Mouse (Mus musculus): ENCODE results near the gene Zbtb37.
A peak's percentile ranks its signal among the peaks of the same experiment; 100 is the strongest.

The Zbtb37 gene

DNA sequence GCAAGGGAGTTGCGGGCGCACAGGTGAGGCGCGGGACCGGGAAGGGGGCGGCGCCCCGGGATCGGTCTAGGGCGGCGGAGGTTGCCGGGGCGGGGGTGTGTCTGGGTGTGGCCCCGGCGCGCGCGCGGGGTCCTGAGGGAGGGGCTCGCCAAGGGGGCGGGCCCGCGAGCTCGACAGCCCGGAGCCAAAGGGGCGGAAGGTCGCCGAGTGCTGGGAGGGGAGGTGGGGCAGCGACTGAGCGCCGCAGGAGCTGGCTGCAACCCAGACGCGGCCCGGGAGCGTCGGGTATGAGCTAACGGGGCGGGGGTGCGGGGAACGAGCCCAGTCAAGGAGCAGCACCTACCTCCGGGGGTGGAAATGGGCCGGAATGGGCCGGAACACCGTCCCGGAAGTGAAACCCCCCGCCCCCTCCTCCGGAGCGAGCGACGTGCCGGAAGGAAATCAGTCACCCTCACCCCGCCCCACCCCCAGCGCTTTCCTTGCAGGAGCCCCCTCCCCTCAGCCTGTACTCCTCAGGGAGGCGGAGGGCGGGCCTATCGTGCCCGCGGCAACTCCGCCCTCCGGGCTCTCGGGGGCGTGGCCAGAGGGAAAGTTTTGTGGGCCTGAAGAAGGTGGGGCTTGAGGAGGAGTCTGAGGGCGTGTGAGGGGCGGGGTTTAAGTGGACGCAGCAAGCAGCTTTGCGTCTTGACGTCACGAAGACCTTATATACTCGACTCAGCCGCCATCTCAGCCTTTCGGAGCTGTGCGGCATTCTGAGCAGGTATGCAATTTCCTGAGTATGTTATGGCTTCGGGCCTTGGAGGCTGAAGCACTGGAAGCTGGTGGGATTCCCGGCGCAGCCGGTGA lies at the start of gene Zbtb37:
Zbtb37 (minus strand) TSS at position 415 of the 846 bp plus-strand sequence.
- peak; percentile 91 to 96 for DNase-seq (ENCODE audit: low spot score in 2 of 2)

DNA sequence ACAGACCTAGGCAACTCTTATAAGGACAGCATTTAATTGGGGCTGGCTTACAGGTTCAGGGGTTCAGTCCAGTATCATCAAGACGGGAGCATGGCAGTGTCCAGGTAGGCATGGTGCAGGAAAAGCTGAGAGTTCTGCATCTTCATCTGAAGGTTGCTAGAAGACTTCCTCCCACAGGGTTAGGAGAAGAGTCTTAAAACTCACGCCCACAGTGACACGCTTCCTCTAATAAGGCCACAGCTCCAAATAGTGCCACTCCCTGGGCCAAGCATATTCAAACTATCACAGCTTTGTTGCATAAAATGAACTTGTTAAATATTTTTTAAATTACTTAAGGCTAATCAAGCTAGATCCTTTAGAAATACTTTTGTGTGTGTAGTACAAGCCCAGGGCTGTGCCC lies 42.6 kb upstream of the Zbtb37 start:
- DNase-seq (ENCODE audit: low spot score in 2 of 2): no peak

DNA sequence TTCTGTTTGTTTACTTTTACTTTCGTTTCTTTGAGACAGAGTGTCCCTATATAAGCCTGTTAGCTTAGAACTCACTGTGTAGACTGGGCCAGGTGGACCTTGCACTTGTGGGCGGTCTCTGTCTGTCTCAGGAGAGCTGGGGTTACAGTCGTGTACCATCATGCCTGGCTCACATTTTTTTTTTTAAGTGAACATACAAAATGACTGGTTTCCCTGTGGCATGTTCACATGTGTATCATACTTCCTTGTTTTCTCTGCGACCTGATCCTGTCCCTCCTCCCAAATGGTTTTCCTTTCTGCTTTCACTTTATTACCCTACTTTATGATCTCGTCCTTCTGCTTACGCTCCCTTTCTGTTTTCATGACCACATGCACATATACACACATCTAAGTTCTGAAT lies 41.6 kb upstream of the Zbtb37 start:
- DNase-seq (ENCODE audit: low spot score in 2 of 2): no peak

DNA sequence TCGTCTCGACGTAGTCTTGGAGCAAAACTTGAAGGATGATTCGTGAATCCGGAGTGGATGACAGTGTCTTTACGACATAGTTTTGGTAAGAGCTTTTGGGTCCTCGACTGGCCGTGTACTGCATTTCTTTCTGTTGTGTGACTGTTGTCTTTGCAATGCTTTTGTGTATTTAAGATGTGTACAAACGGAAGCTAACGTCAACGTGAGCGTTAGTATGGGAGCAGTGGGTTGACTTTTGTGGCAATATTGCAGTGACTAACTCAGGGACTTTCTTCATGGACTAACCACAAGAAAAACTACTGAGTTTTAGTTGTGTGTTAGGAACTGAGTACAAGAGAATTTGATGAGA lies 36.6 kb upstream of the Zbtb37 start:
- DNase-seq (ENCODE audit: low spot score in 2 of 2): no peak

DNA sequence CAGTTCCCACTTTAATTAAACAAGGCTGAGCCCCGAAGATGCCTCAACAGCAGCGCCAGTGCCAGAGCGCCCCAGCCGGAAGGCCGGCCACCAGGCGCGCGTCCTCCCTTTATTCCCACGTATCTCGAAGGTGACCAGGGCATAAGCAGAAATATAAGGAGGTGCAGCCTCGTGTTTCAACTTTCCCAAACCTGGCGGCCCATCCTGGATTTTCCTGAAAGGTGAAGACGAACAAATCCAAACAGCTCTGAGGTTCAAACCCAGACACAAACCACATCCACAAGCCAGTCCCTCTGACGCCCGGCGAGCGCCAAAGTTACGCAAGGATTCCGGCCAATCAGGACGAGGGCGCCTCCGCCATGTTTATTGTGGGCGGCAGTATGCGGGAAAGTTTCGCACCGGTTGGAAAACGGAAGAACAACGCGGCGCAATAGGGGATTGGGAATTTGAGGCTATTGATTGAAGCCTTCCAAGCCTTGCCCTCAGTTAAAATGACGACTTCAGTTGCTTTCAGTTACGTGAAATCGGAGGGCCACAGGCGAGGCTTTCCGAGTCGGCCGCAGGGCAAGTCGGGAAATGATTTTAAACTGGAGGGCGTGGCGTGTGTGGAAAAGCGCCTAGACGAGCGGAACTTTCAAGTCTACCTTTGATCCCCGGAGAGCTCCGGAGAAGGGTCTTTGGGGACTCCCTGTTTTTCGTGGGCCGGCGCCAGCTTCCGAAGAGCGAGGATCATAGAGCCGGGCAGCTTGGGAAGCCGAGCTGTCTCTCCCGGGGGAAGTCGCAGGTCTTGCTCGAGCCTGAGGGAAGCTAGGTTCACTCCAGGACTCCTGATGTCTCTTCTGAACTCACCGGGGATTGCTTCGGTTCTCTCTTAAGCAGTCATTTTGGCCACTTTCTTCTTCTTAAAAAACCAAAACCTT lies 36.0 kb upstream of the Zbtb37 start, which contains the start of the genes Dars2 and Cenpl:
Dars2 (minus strand) TSS at position 307 of the 920 bp plus-strand sequence.
Cenpl (plus strand) TSS at position 362 of the 920 bp plus-strand sequence.
- peak; percentile 93 to 96 for DNase-seq (ENCODE audit: low spot score in 2 of 2)

DNA sequence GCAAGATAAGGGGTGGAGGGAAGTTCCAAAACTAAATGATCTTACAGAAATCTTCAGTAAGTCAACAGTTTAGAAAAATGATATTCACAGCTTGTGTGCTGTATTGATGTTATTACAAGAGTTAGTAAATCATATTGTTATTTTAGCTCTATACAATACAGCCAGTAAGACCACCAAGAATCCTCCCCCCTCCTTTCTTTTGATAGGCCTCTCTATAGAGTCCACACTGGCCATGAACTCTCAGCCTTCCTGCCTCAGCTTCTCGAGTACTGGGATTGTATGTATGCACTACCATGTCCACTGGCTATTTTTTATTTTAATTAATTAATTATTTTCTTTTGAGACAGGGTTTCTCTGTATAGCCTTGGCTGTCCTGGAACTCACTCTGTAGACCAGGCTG lies 28.7 kb upstream of the Zbtb37 start:
- DNase-seq (ENCODE audit: low spot score in 2 of 2): no peak

DNA sequence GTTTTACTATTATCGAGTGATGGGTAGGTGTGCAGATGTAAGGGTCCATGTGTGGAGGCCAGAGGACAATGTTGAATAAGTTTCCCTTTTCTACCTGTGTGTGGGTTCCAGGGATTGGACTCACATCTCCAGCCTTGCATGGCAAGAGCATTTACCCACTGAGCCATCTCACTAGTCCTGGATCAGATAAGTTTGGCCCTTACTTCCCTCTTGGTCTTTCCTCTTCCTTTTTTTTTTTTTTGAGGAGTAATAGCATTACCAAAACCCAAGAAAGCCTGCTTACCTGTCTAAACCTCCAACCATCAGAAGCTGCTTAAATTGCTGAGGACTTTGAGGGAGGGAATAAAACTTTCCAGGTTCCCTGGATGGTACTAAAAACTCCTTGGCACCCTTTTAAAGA lies 22.5 kb upstream of the Zbtb37 start:
- DNase-seq (ENCODE audit: low spot score in 2 of 2): no peak

DNA sequence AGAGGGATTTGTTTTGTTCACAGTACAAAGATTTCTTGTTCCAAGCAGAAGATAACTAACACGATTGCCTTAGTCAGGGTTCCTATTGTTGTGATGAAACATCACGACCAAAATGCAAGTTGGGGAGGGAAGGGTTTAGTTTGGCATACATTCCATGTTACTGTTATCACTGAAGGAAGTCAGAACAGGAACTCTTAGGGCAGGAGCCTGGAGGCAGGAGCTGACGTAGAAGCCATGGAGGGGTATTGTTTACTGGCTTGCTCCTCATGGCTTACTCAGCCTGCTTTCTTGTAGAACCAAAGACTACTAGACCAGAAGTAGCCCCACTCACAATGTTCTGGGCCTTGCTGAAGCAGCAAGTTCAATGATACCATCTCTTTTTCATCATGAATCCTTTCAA lies 12.3 kb upstream of the Zbtb37 start:
- no peak for DNase-seq (ENCODE audit: low spot score in 2 of 2)

DNA sequence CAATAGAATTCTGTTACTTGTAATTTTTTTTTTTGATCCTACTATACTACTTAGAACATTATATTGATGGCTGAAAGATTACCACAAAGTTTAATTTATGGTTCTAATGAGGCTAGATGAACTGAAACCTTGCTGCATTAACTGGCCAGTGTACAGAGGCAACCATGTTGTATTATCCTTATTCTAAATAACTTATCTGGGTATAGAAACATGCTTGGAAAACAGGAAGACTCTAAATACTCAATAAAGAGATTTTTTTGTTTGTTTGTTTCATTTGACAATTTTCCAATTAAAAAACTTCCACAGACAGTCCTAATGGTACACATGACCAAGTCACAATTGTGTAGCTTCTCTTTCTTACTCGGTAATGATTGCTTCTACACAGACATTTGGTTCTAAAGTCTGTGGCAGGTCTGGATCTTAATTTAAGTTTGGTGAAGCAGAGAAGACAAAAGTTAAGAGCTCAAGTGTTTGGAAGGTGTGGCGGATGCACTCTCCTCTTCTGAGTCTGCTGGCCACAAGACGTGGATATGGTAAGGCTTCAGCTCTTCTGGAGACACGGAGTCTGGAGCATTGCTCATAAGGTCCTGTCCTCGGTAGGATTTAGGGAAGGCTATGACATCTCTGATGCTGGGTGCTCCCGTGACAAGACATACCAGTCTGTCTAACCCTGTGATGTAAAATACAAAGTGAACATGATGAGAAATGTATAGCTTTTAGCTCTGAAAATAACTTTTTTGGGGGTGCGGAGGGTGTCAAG lies 6.8 kb upstream of the Zbtb37 start:
- no peak for DNase-seq (ENCODE audit: low spot score in 2 of 2)

DNA sequence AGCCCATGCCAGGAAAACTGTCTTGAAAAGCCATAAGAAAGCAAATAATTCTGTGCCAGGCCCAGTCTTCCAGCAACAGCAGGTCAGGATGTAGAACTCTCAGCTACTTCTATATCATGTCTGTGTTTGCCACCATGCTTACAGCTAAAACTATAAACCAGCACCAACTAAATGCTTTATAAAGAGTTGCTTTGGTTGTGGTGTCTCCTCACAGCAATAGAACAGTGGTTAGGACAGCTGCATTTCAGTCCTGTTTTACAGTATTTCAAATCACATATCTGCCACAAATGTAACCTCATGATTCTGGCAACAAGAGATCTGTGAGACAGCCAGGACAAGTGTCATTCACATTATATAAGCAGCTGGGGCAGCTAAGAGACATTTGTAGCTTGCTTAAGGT lies 6.2 kb upstream of the Zbtb37 start:
- no peak for DNase-seq (ENCODE audit: low spot score in 2 of 2)

DNA sequence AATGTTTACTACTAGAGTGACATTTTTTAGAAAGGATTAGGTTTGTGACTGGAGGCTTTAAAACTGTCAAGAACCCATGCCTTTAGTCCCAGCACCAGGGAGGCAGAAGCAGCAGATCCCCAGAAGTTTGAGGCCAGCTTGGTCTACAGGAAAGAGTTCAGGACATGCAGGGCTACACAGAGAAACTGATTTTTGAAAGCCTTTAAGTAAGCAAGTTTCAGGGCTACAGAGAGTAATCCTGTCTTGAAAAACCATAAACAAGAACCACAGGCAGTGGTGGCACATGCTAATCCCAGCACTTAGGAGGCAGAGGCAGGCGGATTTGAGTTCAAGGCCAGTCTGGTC lies 5.7 kb upstream of the Zbtb37 start:
- no peak for DNase-seq (ENCODE audit: low spot score in 2 of 2)

DNA sequence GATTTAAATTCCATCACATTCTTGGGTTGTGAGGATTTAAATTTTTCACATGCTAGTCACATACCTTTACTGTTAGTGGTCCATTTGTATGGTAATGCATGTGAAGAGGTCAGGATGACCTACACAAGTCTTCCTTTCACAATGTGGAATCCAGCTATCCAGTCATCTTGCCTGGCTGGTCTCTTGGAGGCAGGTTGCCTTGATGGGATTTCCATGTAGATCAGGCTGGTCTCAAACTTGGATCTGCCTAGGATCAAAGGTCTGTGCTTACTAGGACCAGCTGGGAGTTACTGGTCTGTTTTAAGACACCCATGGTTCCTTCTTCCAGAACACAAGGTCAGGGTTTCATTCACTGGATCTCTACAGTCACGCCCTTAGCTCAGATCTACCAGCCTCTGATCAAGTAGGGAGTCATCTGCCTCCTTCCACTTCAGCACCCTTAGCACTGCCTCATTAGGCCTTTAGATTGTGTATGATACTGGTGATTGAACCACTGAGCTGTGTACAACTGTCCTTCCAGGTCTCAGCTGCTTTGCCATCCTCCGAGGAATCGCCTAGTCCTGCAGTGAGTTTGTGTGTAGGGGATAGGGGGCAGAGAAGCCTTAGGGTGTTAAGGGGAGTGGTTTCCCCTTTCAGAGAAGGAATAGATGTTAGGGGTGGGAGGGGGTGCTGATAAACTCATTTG lies 5.2 kb upstream of the Zbtb37 start:
- no peak for DNase-seq (ENCODE audit: low spot score in 2 of 2)

DNA sequence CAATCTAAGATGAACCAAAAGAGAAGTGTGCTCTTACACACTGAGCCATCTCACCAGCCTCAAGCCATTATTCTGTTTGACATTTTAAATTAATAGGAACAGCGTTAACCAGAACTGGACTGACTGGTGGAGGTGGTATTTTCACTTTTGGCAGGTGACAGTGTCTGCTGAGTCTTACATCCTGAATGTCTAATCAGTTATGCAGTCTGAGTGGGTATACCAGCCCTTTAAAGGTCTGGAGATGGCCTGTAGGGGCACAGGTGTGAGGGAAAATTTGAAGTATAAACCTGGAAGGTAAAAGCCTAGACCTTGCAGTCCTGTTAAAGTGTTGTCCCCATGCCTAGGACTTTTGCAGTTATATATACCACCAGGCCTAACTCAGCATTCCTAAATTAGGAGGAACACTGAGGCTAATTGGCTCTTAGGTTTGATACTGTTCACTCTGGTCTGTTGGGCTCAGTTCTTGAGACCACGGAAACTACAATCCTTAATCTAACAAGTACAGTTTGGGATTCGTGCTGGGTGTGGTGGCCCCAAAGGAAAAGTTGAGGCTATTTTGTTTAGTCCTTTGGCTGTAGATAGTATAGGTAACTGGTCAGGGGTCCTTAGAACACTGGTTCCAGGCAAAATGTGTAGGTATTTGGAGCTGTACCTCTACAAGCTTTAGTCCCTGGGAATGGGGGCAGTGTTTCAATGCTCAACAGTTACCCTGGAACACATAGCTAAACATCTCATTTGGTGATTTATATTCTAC lies 4.5 kb upstream of the Zbtb37 start:
- no peak for DNase-seq (ENCODE audit: low spot score in 2 of 2)

DNA sequence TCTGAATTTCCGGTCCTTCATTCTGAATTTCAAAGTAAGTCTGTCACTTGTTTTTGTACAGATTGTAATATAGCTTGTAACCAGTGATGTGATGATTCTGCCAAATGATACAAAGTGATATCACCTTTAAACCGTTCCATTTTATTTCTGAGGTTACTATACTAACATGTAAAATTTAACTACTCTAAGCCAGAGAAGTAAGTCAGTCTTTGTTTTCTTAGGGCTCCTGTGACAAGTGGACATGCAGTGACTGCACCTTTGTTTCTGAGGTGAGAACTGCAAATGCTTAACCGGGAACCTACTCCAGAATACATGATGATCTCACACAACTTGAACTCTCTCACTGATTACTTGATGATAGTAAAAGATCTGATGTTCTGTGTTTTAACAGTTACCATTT lies 3.4 kb upstream of the Zbtb37 start:
- DNase-seq (ENCODE audit: low spot score in 2 of 2): no peak

DNA sequence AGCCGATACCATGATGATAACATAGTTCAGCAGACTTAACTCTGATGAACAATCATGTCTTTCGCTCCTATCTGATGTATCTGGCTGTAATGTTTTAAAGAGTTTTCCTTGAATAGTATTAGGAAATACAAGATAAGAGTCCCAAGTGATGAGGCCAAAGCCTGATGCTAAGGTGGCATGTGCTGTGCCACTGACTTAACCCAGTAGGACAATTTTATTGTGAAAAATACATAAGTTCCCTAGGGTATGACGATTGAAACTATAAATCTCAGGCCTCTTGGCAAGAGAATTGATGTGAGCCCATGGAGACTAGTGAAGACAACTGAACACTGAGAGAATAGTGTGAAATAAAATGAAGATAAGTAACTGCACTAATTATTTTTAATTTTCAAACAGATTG lies 3.0 kb upstream of the Zbtb37 start:
- no peak for DNase-seq (ENCODE audit: low spot score in 2 of 2)

DNA sequence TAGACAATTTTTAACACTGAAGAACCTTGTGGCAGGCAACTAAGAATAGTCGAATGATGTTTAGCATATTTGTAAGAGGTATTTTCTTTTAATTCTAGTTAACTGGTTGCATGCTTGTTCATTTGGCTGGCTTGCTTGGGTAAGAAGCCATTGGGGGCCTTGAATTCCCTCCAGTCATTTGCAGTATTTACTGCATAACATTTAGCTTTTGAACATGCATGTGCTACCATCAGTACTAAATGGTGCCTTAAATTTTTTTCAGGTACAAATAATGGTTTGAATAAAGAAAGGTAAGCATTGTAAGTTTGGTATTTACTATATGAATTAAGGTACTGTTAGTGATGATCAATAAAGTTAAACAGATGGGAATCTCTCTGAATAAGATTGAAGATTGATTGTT lies 2.4 kb upstream of the Zbtb37 start:
- DNase-seq (ENCODE audit: low spot score in 2 of 2): no peak

DNA sequence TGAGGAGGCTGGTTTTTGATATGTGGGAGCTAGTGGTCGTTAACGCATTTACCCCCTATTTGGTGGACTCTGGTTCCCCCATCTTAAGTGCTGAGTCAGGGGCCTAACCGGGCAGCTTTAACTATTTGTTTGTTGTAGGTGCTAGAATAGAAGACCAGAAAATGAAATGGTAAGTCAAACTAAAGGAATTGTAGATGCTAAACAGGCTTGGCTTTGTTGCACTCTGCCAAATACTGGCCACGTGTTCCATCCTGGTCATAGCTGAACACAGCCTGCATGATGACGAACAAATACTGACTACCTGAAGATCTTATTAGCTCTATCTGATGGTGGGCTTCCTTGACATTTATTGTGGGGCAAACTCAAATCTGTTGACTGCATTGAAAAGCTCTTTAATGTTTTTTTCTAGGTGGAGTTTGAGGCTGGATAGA lies 1.8 kb upstream of the Zbtb37 start:
- DNase-seq (ENCODE audit: low spot score in 2 of 2): no peak

DNA sequence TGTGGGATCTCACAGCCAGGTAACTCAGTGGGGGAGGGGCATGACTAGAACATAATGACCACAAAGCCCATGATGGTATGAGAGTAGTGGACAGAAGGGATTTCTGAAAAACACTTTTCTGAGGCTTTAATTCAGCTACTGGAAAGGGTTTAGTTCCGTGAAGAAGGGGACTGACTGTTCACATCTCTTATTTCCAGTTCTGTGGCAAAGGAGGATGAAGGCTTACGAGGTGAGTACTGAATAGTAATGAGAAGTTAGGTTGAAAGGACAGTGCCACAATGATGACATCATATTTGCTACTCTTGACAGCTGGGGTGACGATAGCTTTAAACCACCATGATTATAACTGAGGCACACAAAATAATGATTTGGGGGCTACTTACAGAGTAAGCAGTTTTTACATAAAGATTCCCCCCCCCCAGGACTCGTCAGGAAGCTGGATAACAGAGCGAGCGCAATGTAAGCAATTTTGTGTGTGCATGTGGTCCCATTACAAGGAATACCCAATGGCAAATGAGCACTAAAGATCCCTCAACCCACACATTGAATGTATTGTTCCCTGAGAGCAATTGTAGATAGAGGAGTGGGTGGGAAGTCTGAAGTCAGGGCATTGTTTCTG lies 1.2 kb upstream of the Zbtb37 start:
- no peak for DNase-seq (ENCODE audit: low spot score in 2 of 2)

DNA sequence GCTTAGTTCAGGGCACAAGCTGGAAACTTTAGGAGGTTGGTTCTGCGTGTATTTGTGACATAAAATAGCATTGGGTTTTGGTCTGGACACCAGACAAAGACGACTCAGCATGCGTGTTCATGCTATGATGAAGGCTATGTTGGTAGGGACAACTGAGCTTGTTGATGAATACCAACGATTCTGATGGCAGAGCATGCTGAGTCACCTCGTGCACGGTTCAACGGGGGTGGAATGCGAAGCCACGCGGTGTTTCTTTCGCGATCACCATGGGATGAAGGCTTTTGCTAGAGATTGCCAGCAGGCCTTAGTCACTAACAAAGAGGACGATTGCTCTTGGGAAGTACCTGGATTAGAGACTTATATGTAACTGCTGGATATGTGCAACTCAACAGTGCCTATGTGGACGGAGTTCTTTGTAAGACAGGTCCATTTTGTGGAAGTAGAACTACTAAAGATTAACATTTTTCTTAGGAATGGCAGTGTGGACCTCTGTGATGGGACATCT lies 684 bp upstream of the Zbtb37 start:
- DNase-seq (ENCODE audit: low spot score in 2 of 2): no peak

DNA sequence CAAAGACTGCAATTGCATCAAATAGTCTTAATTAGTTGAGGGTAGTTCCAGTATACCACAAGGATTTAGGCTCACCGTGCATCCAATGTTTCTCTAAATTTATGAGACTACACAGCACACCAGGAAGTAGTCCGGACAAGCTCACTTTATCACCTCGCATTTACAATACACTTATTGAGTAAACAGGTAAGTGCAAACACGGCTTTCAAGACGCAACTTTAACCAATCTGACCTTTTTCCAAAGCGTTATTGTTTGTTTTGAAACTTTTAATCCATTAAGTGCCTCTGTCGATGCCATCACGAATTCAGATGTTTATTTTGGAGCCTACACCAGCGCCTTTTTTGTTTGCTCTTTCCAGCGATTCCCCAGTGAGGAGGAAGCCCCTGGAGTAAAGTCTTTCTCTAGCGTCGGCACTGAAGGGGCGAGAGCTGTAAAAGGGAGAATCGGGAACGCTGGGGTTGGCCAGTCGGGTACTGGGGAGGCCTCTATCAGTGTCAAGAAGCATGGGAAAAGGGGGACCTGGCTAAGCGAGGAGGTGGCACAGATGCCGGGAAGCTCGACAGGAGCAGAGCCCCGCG lies 704 bp downstream of the Zbtb37 start:
- no peak for DNase-seq (ENCODE audit: low spot score in 2 of 2)
